Mouse (Mus musculus) forebrain, embryonic 15.5 days (tissue): ENCODE measurements around the gene Vsir. TPM values are rescaled to one million over a fixed set of nuclear protein-coding genes. Genes with fewer than 3 reads are reported as not detected.
A peak's percentile ranks its signal among the peaks of the same experiment; 100 is the strongest.

Experiments
- ATAC-seq: fragments of 200-750 bp; cut with Nextera tagmentation; replicated peaks from 2 replicates; pipeline ENCODE4 v1.8.0; 2017; ENCODE audit warnings: mild to moderate bottlenecking, moderate TSS enrichment, moderate library complexity
- H3K27ac ChIP-seq: fragments of 300-500 bp; sonication (generic); replicated peaks from 2 replicates; pipeline ENCODE4 v1.5.1; 2015; ENCODE audit warnings: mild to moderate bottlenecking, inconsistent platforms
- H3K27me3 ChIP-seq: fragments of 300-500 bp; sonication (generic); 2 replicates; pipeline ENCODE4 v1.6.1; 2015; ENCODE audit warnings: inconsistent platforms
- H3K36me3 ChIP-seq: fragments of 300-500 bp; sonication (generic); 2 replicates; pipeline ENCODE4 v1.6.1; 2015; ENCODE audit warnings: mild to moderate bottlenecking, inconsistent platforms
- H3K4me1 ChIP-seq: fragments of 300-500 bp; sonication (generic); 2 replicates; pipeline ENCODE4 v1.6.1; 2015; ENCODE audit warnings: inconsistent platforms
- H3K4me2 ChIP-seq: fragments of 300-500 bp; sonication (generic); replicated peaks from 2 replicates; pipeline ENCODE4 v1.6.1; 2015; ENCODE audit warnings: mild to moderate bottlenecking, inconsistent platforms
- H3K4me3 ChIP-seq: fragments of 300-500 bp; sonication (generic); 2 replicates; pipeline ENCODE4 v1.5.1; 2015; ENCODE audit warnings: mild to moderate bottlenecking, inconsistent platforms
- H3K9ac ChIP-seq: fragments of 300-500 bp; sonication (generic); replicated peaks from 2 replicates; pipeline ENCODE4 v1.6.1; 2015; ENCODE audit warnings: mild to moderate bottlenecking, inconsistent platforms
- H3K9me3 ChIP-seq: fragments of 300-500 bp; sonication (generic); 2 replicates; pipeline ENCODE4 v1.6.1; 2016; ENCODE audit warnings: inconsistent platforms
- WGBS: fragments of 180-500 bp; shearing (Covaris S2); methylation state at CpG from one replicate; pipeline ENCODE4 v1.1.7; 2015; ENCODE audit warnings: mixed read lengths; 5-methylcytosine and 5-hydroxymethylcytosine counted together
- polyA plus RNA-seq: library from polyadenylated mRNA; unstranded; fragments of >200 nt; fragmentation: Nextera tagmentation; extraction: Ambion mirVana; gene quantifications from 2 replicates; pipeline ENCODE4 v1.2.1, GENCODE M21; 2015

Vsir gene
- polyA plus RNA-seq, 1 experiment from 2014 or later = 1.4 TPM

DNA sequence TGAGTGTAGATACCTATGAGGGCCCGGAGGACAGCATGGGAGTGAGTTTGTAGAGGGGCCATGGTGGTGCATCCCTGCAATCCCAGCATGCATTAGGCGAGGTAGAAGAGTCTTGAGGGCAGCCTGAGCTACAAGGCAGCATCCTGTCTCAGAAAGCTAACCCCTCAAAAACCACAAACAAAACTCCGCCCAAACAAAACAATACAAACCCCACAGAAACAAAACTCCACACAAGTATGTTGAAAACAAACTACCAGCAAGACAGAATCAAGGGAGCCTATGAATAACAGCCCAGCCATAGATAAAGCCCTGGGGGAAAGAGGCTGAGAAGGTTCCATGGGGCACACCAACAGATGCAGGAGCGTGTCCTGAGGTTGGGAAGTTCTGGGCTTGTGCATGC is 595 bp upstream of the Vsir start:
- peaks cover 13% of the 10 kb centered on the region for H3K4me1 ChIP-seq
- H3K27me3 ChIP-seq = peaks cover 18% of the 10 kb centered on the region
- no peaks in the 10 kb centered on the region for H3K36me3 ChIP-seq
- no peak overlapping the region for H3K4me3 ChIP-seq
- no peak overlapping the region for H3K27ac ChIP-seq
- no peak overlapping the region for H3K9ac ChIP-seq
- H3K9me3 ChIP-seq = no peaks in the 10 kb centered on the region
- H3K4me2 ChIP-seq = no peak overlapping the region
- WGBS = 87% methylated on average over 4 of the region's 4 CpGs
- ATAC-seq = no peak

DNA sequence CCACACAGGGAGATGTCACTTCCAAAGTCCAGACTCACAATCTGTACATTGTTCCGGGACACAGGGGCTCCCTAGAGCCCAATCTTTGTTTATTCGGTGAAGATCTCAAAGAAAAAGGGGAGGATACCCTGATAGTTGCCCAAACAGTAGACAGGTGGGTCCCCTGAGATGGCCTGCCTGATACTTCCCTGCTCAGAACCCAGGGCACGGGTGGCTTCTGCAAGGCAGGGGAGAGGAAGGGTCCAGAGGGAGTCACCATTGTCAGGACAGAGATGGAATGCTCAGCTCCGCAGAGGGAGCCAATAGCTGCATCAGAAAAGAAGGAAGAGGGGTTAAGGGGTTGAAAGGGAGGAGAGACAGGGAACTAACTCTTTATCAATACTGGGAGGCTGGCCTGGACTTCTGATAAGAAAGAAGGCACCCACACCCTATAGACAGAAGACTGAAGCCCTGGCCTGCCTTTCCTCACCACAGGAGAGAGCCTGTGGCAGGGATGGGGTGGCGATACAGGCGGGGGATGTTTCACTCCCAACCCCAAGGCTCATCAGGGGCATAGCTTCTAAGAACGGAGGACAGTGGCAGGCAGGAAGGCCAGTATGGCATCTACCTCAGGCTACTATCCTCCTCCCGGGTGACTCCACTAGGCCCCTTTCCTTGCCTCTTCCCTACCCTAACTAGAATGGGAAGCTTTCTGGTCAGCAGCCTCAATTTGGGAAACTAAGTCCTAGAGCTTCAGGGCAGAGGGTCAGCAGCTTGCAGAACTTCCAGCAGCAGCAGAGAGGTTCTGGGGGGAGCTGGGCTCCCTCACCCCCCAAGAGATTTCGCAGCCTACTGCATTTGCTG is 1.3 kb downstream of the Vsir start:
- H3K9me3 ChIP-seq = no peaks in the 10 kb centered on the region
- H3K4me3 ChIP-seq = no peak overlapping the region
- H3K4me1 ChIP-seq = peaks cover 20% of the 10 kb centered on the region
- no peaks in the 10 kb centered on the region for H3K36me3 ChIP-seq
- ATAC-seq = no peak
- H3K4me2 ChIP-seq = no peak overlapping the region
- 45% methylated on average over 9 of the region's 9 CpGs for WGBS
- no peak overlapping the region for H3K27ac ChIP-seq
- peaks cover 18% of the 10 kb centered on the region for H3K27me3 ChIP-seq
- no peak overlapping the region for H3K9ac ChIP-seq

DNA sequence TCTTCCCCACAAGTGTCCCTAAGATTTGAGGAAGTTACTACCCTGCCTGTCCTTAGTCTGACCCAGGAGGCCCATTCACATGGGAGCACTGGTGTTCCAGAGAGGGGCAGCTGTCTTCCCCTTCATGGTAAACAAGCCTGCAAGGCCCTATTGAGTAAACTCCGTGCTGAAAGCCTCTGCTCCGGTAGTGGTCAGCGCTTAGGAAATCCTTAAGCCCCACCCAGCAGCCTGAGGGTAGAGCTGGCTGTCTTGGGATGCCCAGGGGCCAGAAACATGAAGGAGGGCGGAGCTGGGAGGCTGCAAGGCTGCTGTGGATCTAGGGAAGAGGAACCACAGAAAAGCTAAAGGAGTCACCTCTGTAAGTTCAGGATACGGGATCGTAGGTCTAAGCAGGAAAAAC is 2.4 kb downstream of the Vsir start:
- H3K27ac ChIP-seq = no peak overlapping the region
- no peak for ATAC-seq
- H3K4me2 ChIP-seq = no peak overlapping the region
- H3K9ac ChIP-seq = no peak overlapping the region
- 41% methylated on average over 6 of the region's 6 CpGs for WGBS
- no peaks in the 10 kb centered on the region for H3K9me3 ChIP-seq
- H3K36me3 ChIP-seq = no peaks in the 10 kb centered on the region
- H3K4me3 ChIP-seq = no peak overlapping the region
- H3K4me1 ChIP-seq = peaks cover 20% of the 10 kb centered on the region
- peaks cover 18% of the 10 kb centered on the region for H3K27me3 ChIP-seq

DNA sequence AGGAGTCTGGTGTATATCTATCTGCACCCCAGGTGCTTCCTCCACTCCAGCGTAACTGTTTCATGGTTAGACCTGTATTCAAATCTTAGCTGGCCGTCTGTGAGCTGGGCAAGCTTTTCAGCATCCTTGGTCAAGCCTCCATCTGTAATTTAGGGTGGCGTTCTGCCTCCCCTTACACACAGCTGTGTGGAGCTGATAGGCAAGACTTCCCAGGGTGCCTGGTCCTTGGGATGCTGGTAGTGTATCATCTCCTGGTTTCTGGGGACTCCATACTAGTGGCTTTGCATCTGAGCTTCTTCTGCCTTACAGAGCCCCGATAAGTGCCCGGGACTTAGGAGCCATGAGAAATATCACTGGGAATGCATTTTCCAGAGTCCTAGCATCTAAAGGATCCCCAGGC is 3.0 kb downstream of the Vsir start:
- no peak for ATAC-seq
- Histone ChIP-seq H3K27me3 (peaks cover 18% of the 10 kb centered on the region), H3K4me1 (peaks cover 20% of the 10 kb centered on the region), H3K4me2 (no peak overlapping the region), H3K9me3 (no peaks in the 10 kb centered on the region), H3K4me3 (no peak overlapping the region), H3K9ac (no peak overlapping the region), H3K27ac (no peak overlapping the region), H3K36me3 (no peaks in the 10 kb centered on the region)
- 89% methylated on average over 5 of the region's 5 CpGs for WGBS

DNA sequence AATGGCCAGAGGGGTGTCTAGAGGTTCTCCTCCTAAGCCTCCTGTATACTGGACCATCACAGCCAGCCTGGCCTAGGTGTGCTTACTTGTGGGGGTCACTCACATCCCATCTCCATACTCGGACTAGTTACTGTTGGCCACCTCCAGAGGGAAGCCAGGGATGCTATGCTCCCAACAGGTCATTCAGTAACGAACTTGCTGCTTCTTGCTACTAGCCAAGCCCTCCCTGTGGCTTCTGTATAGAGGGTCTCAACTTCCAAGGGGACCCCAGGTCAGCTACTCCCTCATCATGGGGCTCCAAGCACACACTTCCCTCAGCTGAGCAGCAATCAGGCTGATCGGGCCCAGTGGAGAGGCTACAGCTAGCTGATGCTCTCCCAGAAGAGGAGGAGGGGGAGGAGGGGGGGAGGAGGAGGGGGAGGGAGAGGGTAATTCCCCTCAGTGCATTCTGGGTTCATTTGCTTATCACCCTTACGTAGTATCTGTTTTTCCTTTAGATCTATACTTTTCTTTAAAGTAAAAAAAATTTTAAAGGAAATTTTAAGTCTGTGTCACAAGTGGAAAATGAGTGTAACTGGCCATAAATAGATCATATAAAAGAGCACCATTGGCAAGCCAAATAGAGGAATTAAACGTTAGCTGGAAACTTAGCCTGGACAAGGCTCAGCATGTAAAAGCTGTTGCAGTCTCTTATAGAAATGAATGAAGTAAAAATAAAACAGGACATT is 3.6 kb downstream of the Vsir start:
- no peak overlapping the region for H3K9ac ChIP-seq
- WGBS = 46% methylated on average over 5 of the region's 5 CpGs
- no peaks in the 10 kb centered on the region for H3K9me3 ChIP-seq
- no peak overlapping the region for H3K27ac ChIP-seq
- no peak for ATAC-seq
- 0 out of 2 replicates have a peak overlapping the region, but pooled peaks have one; percentile 5 for H3K4me2 ChIP-seq
- H3K4me3 ChIP-seq = no peak overlapping the region
- H3K36me3 ChIP-seq = no peaks in the 10 kb centered on the region
- peaks cover 20% of the 10 kb centered on the region for H3K4me1 ChIP-seq
- H3K27me3 ChIP-seq = peaks cover 18% of the 10 kb centered on the region

DNA sequence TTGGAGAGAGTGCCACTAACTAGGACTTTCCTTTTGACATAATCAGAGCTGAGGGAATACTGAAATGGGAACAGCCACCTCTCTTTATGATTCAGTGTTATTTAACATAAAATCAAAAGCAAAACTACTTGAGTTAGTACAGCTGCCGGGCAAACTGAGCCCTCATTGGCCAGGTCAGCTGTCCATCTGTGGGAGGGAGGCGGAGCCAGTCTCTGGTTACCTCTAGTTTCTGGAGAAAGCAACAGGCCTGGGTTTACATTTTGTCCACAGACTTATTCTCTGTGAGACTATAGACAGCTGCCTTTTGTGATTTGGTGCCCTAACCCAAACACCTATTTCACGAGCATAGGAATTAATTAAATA is 4.1 kb downstream of the Vsir start:
- Histone ChIP-seq H3K36me3 (no peaks in the 10 kb centered on the region), H3K4me1 (peaks cover 20% of the 10 kb centered on the region), H3K27me3 (peaks cover 18% of the 10 kb centered on the region), H3K9me3 (no peaks in the 10 kb centered on the region), H3K9ac (no peak overlapping the region), H3K27ac (no peak overlapping the region), H3K4me3 (no peak overlapping the region), H3K4me2 (0 out of 2 replicates have a peak overlapping the region, but pooled peaks have one; percentile 5)
- WGBS = 50% methylated on average over 3 of the region's 3 CpGs
- ATAC-seq = no peak

DNA sequence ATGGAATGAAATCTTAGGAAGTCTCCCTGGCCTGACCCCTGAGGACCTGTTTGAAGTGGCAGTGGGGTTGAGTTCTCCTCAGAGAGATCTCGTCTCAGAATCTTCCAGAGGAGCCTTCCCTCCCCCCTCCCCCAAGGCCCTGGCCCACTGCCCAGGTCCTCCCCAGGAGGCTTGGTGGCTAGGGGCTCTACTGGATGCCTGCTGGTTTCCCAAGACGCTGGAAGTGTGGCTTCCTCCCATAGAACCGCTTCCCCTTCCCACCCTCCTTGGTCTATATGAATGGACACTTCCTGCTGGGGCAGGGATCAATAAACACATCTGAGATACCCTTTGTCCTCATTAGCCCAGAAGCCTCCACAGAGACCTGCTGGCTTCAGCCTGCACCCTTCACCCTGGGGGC is 4.6 kb downstream of the Vsir start:
- Histone ChIP-seq H3K9ac (no peak overlapping the region), H3K27ac (no peak overlapping the region), H3K36me3 (no peaks in the 10 kb centered on the region), H3K9me3 (no peaks in the 10 kb centered on the region), H3K4me2 (no peak overlapping the region), H3K4me3 (no peak overlapping the region), H3K4me1 (peaks cover 19% of the 10 kb centered on the region), H3K27me3 (peaks cover 16% of the 10 kb centered on the region)
- ATAC-seq = no peak
- 24% methylated on average over 3 of the region's 3 CpGs for WGBS

DNA sequence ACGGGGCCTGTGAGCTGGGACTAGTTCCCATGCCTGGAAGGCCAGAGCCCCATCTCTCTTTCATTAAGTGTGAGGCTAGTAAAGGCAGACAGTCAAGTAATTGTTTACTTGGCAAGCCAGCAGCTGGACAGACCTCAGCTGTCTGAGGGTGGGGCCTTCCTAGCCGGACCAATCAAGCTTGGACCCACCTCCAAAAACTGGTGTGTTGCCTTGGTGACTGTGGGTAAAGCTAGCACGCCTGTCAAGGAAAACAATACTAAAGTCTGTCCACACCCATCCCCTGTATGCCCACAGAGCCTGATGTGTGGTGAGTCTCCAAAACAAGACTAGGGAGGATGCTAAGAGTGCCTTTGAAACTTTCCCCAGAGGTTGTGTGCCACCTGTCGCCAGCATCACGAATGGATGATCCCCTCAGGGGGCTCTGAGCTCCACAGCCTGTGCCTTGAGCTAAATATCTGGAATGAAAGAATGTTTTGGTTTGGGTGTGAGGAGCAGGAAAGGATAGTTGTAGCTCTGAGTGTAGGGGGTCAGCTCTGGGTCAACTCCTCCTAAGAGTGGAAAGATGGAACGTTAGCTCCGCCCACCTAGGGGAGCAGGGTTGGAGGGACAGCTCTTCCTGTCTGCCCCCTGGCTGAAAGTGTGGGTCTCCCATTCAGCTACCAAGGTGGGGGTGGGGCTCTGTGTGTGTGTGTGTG is 5.3 kb downstream of the Vsir start:
- no peak overlapping the region for H3K27ac ChIP-seq

DNA sequence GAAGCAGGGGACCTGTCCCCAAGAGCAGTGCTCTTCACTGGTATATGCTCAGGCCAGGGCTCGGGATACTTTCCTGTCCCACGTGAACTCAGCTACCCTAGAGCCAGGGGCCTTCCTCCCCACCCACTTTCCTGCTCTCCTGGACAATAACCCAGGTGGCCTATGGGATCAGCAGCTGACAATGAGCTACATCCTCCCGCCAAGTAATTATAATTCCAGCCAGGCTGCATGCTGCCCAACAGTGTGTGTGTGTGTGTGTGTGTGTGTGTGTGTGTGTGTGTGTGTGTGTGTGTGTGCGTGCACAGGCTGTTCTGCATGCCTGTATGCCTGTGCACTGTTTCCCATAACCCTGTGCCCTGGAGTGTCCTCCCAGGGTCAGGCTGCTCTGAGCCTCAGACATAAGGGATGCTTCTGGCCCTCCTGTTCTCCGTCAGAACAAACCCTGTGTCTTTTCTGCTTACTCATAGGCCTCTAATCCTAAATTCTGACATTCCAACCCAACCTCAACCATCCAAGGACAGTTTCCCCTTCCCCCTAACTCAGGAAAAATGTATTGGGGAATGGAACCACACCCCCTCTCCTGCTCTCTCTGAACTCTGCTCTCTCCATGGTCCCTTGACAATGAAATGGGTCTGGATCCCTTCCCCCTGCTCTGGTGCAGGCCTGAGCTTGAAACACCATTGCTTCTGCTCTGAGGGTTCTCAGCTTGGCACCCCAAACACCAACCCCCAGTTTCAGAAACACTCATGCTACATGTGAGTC is 6.8 kb downstream of the Vsir start:
- peaks cover 10% of the 10 kb centered on the region for H3K4me1 ChIP-seq
- no peak overlapping the region for H3K27ac ChIP-seq
- no peak overlapping the region for H3K9ac ChIP-seq
- no peaks in the 10 kb centered on the region for H3K36me3 ChIP-seq
- ATAC-seq = no peak
- 64% methylated on average over 5 of the region's 5 CpGs for WGBS
- no peaks in the 10 kb centered on the region for H3K9me3 ChIP-seq
- no peak overlapping the region for H3K4me3 ChIP-seq
- no peaks in the 10 kb centered on the region for H3K27me3 ChIP-seq
- H3K4me2 ChIP-seq = no peak overlapping the region

More for the DNA sequence above, 5.3 kb downstream of the Vsir start:
- Histone ChIP-seq H3K36me3 (no peaks in the 10 kb centered on the region), H3K4me2 (no peak overlapping the region), H3K9ac (no peak overlapping the region), H3K4me3 (no peak overlapping the region), H3K9me3 (no peaks in the 10 kb centered on the region), H3K27me3 (peaks cover 9% of the 10 kb centered on the region), H3K4me1 (peaks cover 12% of the 10 kb centered on the region)
- peak; percentile 29; the same call in 1 of the 2 replicates for ATAC-seq
- 37% methylated on average over 7 of the region's 7 CpGs for WGBS

DNA sequence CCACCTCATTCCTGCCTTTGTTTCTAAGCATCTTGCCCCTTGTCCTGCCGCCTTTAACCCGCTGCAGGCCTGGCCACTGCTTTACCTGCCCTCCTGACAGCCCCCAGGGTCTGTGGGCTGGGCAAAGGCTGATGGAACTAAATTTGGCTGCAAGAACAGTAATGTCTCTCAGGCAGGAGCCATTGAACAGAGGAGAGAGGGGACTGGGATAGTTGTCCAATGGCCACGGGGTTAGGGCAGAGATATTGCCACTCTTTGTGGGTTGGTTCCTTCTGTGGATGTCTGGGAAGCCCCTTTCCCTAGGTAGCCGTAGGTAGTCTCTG is 7.3 kb downstream of the Vsir start:
- Histone ChIP-seq H3K27me3 (no peaks in the 10 kb centered on the region), H3K4me3 (no peak overlapping the region), H3K36me3 (no peaks in the 10 kb centered on the region), H3K4me1 (peaks cover 10% of the 10 kb centered on the region), H3K9ac (no peak overlapping the region), H3K27ac (no peak overlapping the region), H3K4me2 (no peak overlapping the region), H3K9me3 (no peaks in the 10 kb centered on the region)
- WGBS = 91% methylated on average over 4 of the region's 4 CpGs
- no peak for ATAC-seq

DNA sequence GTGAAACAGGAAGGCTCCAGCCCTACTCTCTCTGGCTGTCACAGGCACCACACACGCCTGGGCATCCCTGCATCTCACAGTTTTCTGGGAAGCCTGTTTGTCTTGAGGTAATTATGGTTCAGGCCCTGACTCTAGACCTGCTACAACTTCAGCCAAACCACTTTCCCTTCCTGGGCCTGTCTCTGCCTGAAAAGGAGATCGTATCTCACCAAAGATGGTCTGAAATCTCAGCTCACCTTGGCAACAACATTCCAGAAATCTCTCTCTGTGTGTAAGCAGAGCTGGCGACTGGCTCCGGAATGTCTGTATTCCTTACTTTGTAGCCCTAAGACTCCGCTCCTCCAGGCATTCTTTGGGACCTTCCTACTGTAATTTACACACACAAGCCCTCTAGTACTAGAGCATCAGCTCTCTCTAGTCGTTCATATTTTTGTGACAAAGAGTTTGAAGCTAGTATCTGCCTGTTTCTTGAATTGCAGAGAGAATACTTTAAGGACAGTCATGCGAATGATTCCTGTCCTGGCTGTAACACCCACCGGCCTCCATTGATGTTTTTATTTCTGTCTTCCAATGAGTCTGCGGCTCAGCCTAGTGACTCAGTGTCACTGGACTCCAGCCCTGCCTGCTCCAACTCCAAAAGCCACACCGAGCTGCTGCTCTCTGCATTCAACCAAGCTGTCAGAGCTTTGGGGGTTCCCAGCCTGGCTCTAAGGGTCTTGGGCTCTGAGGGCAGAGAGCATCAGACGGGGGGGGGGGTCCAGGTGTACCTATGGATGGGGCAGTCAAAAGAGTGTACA is 8.4 kb downstream of the Vsir start:
- H3K4me2 ChIP-seq = no peak overlapping the region
- H3K4me1 ChIP-seq = peaks cover 10% of the 10 kb centered on the region
- no peak overlapping the region for H3K27ac ChIP-seq
- H3K9ac ChIP-seq = no peak overlapping the region
- no peak overlapping the region for H3K4me3 ChIP-seq
- ATAC-seq = no peak
- WGBS = 73% methylated on average over 11 of the region's 11 CpGs
- no peaks in the 10 kb centered on the region for H3K27me3 ChIP-seq
- H3K36me3 ChIP-seq = no peaks in the 10 kb centered on the region
- no peaks in the 10 kb centered on the region for H3K9me3 ChIP-seq
